Mouse (Mus musculus): ENCODE measurements around the gene Chd1. TPM values are rescaled to one million over a fixed set of nuclear protein-coding genes. Genes with fewer than 3 reads are reported as not detected.

Gene Chd1
- polyA plus RNA-seq, 1 experiment from 2014 or later, result 26.2 TPM

GRCm38 (mm10) chr17:15821706-15822105 is 116.9 kb downstream of the Chd1 start:
- H3K27me3 ChIP-seq (ENCODE audit: control insufficient read depth, insufficient read depth, low read length), result no peaks in the 10 kb centered on the region
- H3K27ac ChIP-seq (ENCODE audit: low read depth, low read length), result no peak overlapping the region
- WGBS (ENCODE audit: insufficient replicate concordance), result 84% methylated on average over 4 of the region's 4 CpGs
- H3K4me3 ChIP-seq (ENCODE audit: low read depth, low read length), result no peak overlapping the region
- no peaks in the 10 kb centered on the region for H3K9me3 ChIP-seq (replicated peaks; ENCODE audit: control insufficient read depth, low read length)
- H3K4me2 ChIP-seq, result no peak overlapping the region
- H3K4me1 ChIP-seq (ENCODE audit: control insufficient read depth, insufficient read depth, low read length), result peaks cover 17% of the 10 kb centered on the region
- no peak for ATAC-seq (replicated peaks; ENCODE audit: insufficient number of reproducible peaks, low FRiP score, low TSS enrichment)
- H3K9ac ChIP-seq (ENCODE audit: low read depth, low read length), result no peak overlapping the region
- no peaks in the 10 kb centered on the region for H3K36me3 ChIP-seq (ENCODE audit: control insufficient read depth, insufficient read depth, low read length)

Other genes with a start within 250 kb of the Chd1 start
- gene Psmb1, start 205.2 kb upstream of the Chd1 start, polyA plus RNA-seq (2014; fragmentation: Nextera tagmentation; extraction: Ambion mirVana), result 223 and 233 TPM in 2 replicates
- 31.7 and 40.0 TPM in 2 replicates for gene Tbp, start 205.1 kb upstream of the Chd1 start, polyA plus RNA-seq (2014; fragmentation: Nextera tagmentation; extraction: Ambion mirVana)
- gene Pdcd2, start 177.7 kb upstream of the Chd1 start, polyA plus RNA-seq (2014; fragmentation: Nextera tagmentation; extraction: Ambion mirVana), result 30.1 and 33.4 TPM in 2 replicates
- gene Prdm9, start 140.6 kb upstream of the Chd1 start, polyA plus RNA-seq (2014; fragmentation: Nextera tagmentation; extraction: Ambion mirVana), result 1.0 and 1.2 TPM in 2 replicates
- 8.7 and 8.9 TPM in 2 replicates for gene Rgmb, start 126.1 kb downstream of the Chd1 start, polyA plus RNA-seq (2014; fragmentation: Nextera tagmentation; extraction: Ambion mirVana)

All from heart, embryonic 11.5 days (tissue).